Mouse (Mus musculus): Measurements from ENCODE around the gene Ntan1. TPM values are rescaled to one million over a fixed set of nuclear protein-coding genes. Genes with fewer than 3 reads are reported as not detected.

The Ntan1 gene
- total RNA-seq (2023): 63.0 TPM

DNA sequence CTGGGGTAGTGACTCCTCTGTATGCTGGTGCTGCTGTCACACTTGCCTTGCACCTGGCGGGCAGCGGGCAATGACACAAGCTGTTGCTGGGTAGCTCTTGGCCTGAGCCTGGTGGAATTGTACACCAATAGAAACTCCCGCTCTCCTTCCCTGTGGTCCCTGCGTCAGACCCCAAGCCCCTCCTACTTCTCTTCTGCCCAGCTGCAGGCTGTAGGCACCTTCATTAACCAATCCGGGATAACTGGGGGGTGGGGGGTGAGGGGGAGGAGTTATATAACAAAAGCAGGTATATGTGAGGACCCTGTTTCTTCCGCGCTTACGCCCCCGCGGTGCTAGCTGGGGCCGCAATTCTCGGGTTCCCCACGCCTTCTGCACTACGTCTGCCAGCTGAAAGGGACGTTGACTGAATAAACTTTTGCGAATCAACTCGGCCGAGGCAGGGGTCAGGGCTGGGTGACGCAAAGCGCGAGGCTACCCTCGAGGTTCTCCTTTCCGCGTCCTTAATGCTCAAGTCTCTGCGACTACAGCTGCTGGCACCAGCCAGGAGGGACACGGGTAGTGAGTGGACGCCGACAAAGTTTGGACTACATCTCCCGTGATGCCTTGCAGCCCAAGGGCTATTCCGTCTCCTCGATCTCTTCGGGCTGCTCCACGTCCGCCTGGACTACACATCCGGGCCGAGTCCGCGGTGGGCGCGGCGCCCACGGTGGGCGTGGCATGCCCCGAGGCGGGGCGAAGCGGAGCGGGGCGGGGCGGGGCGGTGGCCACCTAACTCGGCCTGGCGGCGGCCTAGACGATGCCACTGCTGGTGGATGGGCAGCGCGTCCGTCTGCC is at the start of gene Ntan1:
Gene Ntan1, plus strand, starts transcription at position 286 of the 834 bp plus-strand sequence.

DNA sequence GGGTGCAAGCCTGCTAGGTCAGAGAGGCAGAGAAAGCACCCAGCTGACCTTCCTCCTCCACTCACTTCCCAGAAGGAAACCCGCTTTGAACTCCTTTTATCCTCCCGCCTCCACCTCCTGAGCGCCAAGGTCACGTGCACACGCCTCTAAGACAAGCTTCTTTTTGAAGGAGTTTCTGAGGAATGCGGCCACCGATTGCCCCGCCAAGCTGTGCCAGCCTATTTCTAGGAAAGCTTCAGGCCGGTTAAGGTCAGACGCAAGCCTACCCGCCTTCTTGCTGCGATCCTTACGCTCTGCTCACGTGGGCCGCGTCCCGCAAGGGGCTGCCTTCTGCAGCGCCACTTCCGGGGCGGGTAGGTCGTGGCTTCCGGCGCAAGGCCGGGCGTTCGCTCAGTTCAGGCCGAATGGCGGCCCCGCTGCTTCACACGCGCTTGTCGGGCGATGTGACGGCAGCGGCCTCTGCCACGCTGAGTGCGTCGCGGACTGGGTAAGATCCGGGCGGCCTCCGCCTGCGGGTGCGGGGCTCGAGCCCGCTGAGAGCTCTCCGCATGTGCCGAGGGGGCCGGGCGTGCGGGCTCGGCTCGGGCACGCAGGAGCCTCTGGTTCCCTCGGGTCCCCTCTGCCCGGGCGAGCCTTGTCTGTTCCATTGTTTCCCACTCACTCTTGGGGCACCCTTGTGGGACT is 38.1 kb upstream of the Ntan1 start, which contains the start of gene Rrn3:
Gene Rrn3, plus strand, starts transcription at position 356 of the 684 bp plus-strand sequence.

Other genes with a start within 250 kb of the Ntan1 start
- gene Parn, start 150.7 kb upstream of the Ntan1 start, total RNA-seq (2023): 39.3 TPM
- gene Bfar, start 147.0 kb upstream of the Ntan1 start, total RNA-seq (2023): 58.3 TPM
- 32.8 TPM for gene 3110001I22Rik, start 146.9 kb upstream of the Ntan1 start, total RNA-seq (2023)
- gene Pla2g10, start 87.9 kb upstream of the Ntan1 start, total RNA-seq (2023): not detected
- 34.9 TPM for gene Rrn3, start 38.1 kb upstream of the Ntan1 start, total RNA-seq (2023)
- 76.5 TPM for gene Pdxdc1, start 84.3 kb downstream of the Ntan1 start, total RNA-seq (2023)
- gene Mpv17l, start 84.3 kb downstream of the Ntan1 start, total RNA-seq (2023): 1.8 TPM
- not detected for gene 2900011O08Rik, start 167.8 kb downstream of the Ntan1 start, total RNA-seq (2023)
- not detected for gene Ifitm7, start 168.0 kb downstream of the Ntan1 start, total RNA-seq (2023)

Measured in CD4-positive naive resting alpha-beta T cell, adult 76 days (primary cell).